Mouse (Mus musculus) lung, postnatal 0 days (tissue): ENCODE measurements around the gene Gm525. TPM values are rescaled to one million over a fixed set of nuclear protein-coding genes. Genes with fewer than 3 reads are reported as not detected.
A peak's percentile ranks its signal among the peaks of the same experiment; 100 is the strongest.

Experiments
- ATAC-seq: fragments of 200-750 bp; cut with Nextera tagmentation; 2 replicates; pipeline ENCODE4 v1.8.0; 2017; ENCODE audit warnings: moderate library complexity
- DNase-seq: peaks from one replicate; pipeline ENCODE4 v3.0.0-alpha.2; 2016; ENCODE audit warnings: low spot score
- H3K27ac ChIP-seq: fragments of 300-500 bp; sonication (generic); 2 replicates; pipeline ENCODE4 v1.5.1; 2014; ENCODE audit warnings: antibody characterized with exemption, mild to moderate bottlenecking, low read length, mixed read lengths
- H3K27me3 ChIP-seq: fragments of 300-500 bp; sonication (generic); replicated peaks from 2 replicates; pipeline ENCODE4 v1.6.1; 2014; ENCODE audit warnings: low read length, mixed read lengths; ENCODE audit not compliant: insufficient read depth
- H3K36me3 ChIP-seq: fragments of 300-500 bp; sonication (generic); 2 replicates; pipeline ENCODE4 v1.6.1; 2014; ENCODE audit warnings: low read length, mixed read lengths; ENCODE audit not compliant: insufficient read depth
- H3K4me1 ChIP-seq: fragments of 300-500 bp; sonication (generic); 2 replicates; pipeline ENCODE4 v1.6.1; 2014; ENCODE audit warnings: antibody characterized with exemption, low read depth, low read length, mixed read lengths; ENCODE audit not compliant: insufficient read depth
- H3K4me2 ChIP-seq: fragments of 300-500 bp; sonication (generic); replicated peaks from 2 replicates; pipeline ENCODE4 v1.6.1; 2014; ENCODE audit warnings: low read depth, mild to moderate bottlenecking, low read length, moderate library complexity, mixed read lengths
- H3K4me3 ChIP-seq: fragments of 300-500 bp; sonication (generic); 2 replicates; pipeline ENCODE4 v1.5.1; 2014; ENCODE audit warnings: low read depth, low read length
- H3K9ac ChIP-seq: fragments of 300-500 bp; sonication (generic); replicated peaks from 2 replicates; pipeline ENCODE4 v1.6.1; 2014; ENCODE audit warnings: low read depth, mild to moderate bottlenecking
- H3K9me3 ChIP-seq: fragments of 300-500 bp; sonication (generic); 2 replicates; pipeline ENCODE4 v1.6.1; 2016; ENCODE audit warnings: low read length, mixed read lengths
- CTCF ChIP-seq: IDR thresholded peaks from 2 replicates; pipeline ENCODE4 v1.5.1; 2016; ENCODE audit warnings: antibody characterized with exemption, mild to moderate bottlenecking
- EP300 ChIP-seq: IDR thresholded peaks from 2 replicates; pipeline ENCODE4 v1.6.1; 2016; ENCODE audit warnings: antibody characterized with exemption, mild to moderate bottlenecking, control low read depth
- WGBS: fragments of 180-500 bp; shearing (Covaris S2); extraction: QIAGEN DNeasy Blood & Tissue Kit; methylation state at CpG from one replicate; pipeline ENCODE4 v1.1.7; 2014; 5-methylcytosine and 5-hydroxymethylcytosine counted together
- polyA plus RNA-seq: library from polyadenylated mRNA; unstranded; fragments of >200 nt; fragmentation: Nextera tagmentation; extraction: Ambion mirVana; gene quantifications from 2 replicates; pipeline ENCODE4 v1.2.1, GENCODE M21; 2015

Gm525 gene
- polyA plus RNA-seq, 1 experiment from 2014 or later: 0.25 TPM

GRCm38 (mm10) chr11:89098083-89098835, 24.6 kb downstream of the Gm525 start:
- Histone ChIP-seq H3K36me3 (no peaks in the 10 kb centered on the region), H3K27ac (no peak overlapping the region), H3K4me3 (no peak overlapping the region), H3K27me3 (no peaks in the 10 kb centered on the region), H3K9me3 (no peaks in the 10 kb centered on the region), H3K4me1 (no peaks in the 10 kb centered on the region), H3K4me2 (no peak overlapping the region), H3K9ac (no peak overlapping the region)
- ATAC-seq (no peak), DNase-seq (no peak)
- no peak for TF ChIP-seq EP300
- TF ChIP-seq CTCF: no peak
- 63% methylated on average over 17 of the region's 17 CpGs for WGBS

GRCm38 (mm10) chr11:89098930-89099329, 25.3 kb downstream of the Gm525 start:
- H3K4me3 ChIP-seq: no peak overlapping the region
- no peak overlapping the region for H3K4me2 ChIP-seq
- DNase-seq (no peak), ATAC-seq (no peak)
- H3K36me3 ChIP-seq: no peaks in the 10 kb centered on the region
- TF ChIP-seq CTCF: no peak
- no peak for TF ChIP-seq EP300
- no peaks in the 10 kb centered on the region for H3K4me1 ChIP-seq
- 73% methylated on average over 5 of the region's 6 CpGs for WGBS
- H3K9ac ChIP-seq: no peak overlapping the region
- no peaks in the 10 kb centered on the region for H3K27me3 ChIP-seq
- no peak overlapping the region for H3K27ac ChIP-seq
- H3K9me3 ChIP-seq: no peaks in the 10 kb centered on the region

- H3K36me3 ChIP-seq: no peaks in the 10 kb centered on the region
- no peaks in the 10 kb centered on the region for H3K27me3 ChIP-seq
- under 1% methylated on average over 9 of the region's 9 CpGs for WGBS
- peak overlapping the region; percentile 73 for H3K4me2 ChIP-seq
- no peak for TF ChIP-seq EP300
- TF ChIP-seq CTCF: peak; percentile 97
- ATAC-seq (peak; percentile 91), DNase-seq (peak; percentile 88)
- peak overlapping the region; percentile 41 for H3K4me3 ChIP-seq
- no peak overlapping the region; the same call in 1 of the 2 replicates for H3K27ac ChIP-seq
- H3K9me3 ChIP-seq: no peaks in the 10 kb centered on the region
- no peaks in the 10 kb centered on the region for H3K4me1 ChIP-seq
- H3K9ac ChIP-seq: 0 out of 2 replicates have a peak overlapping the region, but pooled peaks have one; percentile 21
Observed at GRCm38 (mm10) chr11:89100403-89100802, 26.8 kb downstream of the Gm525 start.

- H3K9me3 ChIP-seq: no peaks in the 10 kb centered on the region
- H3K36me3 ChIP-seq: no peaks in the 10 kb centered on the region
- peak overlapping the region; percentile 41 for H3K4me3 ChIP-seq
- 16% methylated on average over 17 of the region's 17 CpGs for WGBS
- no peaks in the 10 kb centered on the region for H3K4me1 ChIP-seq
- peak overlapping the region; percentile 73 for H3K4me2 ChIP-seq
- DNase-seq: peak; percentile 66
- H3K27ac ChIP-seq: peak overlapping the region; percentile 6; the same call in 1 of the 2 replicates
- peak overlapping the region; percentile 21; the same call in 1 of the 2 replicates for H3K9ac ChIP-seq
- peak; percentile 76 for ATAC-seq
- no peaks in the 10 kb centered on the region for H3K27me3 ChIP-seq
- no peak for TF ChIP-seq EP300
- TF ChIP-seq CTCF: no peak
Observed at GRCm38 (mm10) chr11:89100826-89101321, 27.2 kb downstream of the Gm525 start.

GRCm38 (mm10) chr11:89103166-89103565, 29.5 kb downstream of the Gm525 start:
- ATAC-seq (no peak), DNase-seq (no peak)
- no peaks in the 10 kb centered on the region for H3K36me3 ChIP-seq
- H3K4me2 ChIP-seq: no peak overlapping the region
- no peak overlapping the region for H3K27ac ChIP-seq
- WGBS: 64% methylated on average over 14 of the region's 14 CpGs
- TF ChIP-seq CTCF (no peak), EP300 (no peak)
- H3K4me1 ChIP-seq: no peaks in the 10 kb centered on the region
- H3K9ac ChIP-seq: no peak overlapping the region
- H3K4me3 ChIP-seq: no peak overlapping the region
- H3K9me3 ChIP-seq: no peaks in the 10 kb centered on the region
- no peaks in the 10 kb centered on the region for H3K27me3 ChIP-seq

GRCm38 (mm10) chr11:89105211-89105610, 31.6 kb downstream of the Gm525 start:
- ATAC-seq (no peak), DNase-seq (no peak)
- Histone ChIP-seq H3K36me3 (no peaks in the 10 kb centered on the region), H3K27ac (no peak overlapping the region), H3K9ac (no peak overlapping the region), H3K27me3 (no peaks in the 10 kb centered on the region), H3K4me2 (no peak overlapping the region), H3K4me1 (no peaks in the 10 kb centered on the region), H3K9me3 (no peaks in the 10 kb centered on the region), H3K4me3 (no peak overlapping the region)
- 95% methylated on average over 8 of the region's 8 CpGs for WGBS
- TF ChIP-seq CTCF: no peak
- no peak for TF ChIP-seq EP300
